Mouse (Mus musculus): ENCODE measurements around the gene Psmd6.

- TF ChIP-seq CTCF (IDR thresholded peaks at IDR 0.05; ENCODE audit: borderline replicate concordance, insufficient read depth, low read depth, low read length), result no peak
- no peak for TF ChIP-seq POLR2A (IDR thresholded peaks at IDR 0.05; ENCODE audit: borderline replicate concordance, insufficient read depth, low read length)
These were observed 54.5 kb downstream of the Psmd6 start for GRCm38 (mm10) chr14:14066241-14066640.

Data from cerebellum, adult 2 months (tissue).